Mouse (Mus musculus): Measurements from ENCODE around the gene Cog8.
"Not testable (repeated sequence)": the region's sequence is repeated elsewhere in the genome, so short reads cannot be mapped to it uniquely, and the experiment has no call there.

Cog8 gene

GRCm38 (mm10) chr8:107045478-107045877, 11.0 kb downstream of the Cog8 start:
- no peak for DNase-seq (ENCODE audit: low spot score)

- no peak for DNase-seq (ENCODE audit: low spot score)
Observed at GRCm38 (mm10) chr8:107040632-107041031, 15.9 kb downstream of the Cog8 start.

GRCm38 (mm10) chr8:107036626-107037025, 19.9 kb downstream of the Cog8 start:
- DNase-seq (ENCODE audit: low spot score) = no peak

- DNase-seq (ENCODE audit: low spot score) = no peak
Observed at GRCm38 (mm10) chr8:107035641-107036040, 20.8 kb downstream of the Cog8 start.

DNA sequence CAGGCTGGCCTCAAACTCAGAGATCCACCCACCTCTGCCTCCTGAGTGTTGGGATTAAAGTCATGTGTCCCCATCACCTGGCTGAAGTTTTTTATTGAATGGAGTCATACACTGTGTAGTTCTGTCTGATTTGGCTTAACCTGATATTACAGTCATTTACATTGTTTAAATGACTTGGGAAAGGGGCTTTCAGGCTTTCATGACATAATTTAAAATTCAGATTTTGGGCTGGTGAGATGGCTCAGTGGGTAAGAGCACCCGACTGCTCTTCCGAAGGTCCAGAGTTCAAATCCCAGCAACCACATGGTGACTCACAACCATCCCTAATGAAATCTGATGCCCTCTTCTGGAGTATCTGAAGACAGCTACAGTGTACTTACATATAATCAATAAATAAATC, 22.9 kb downstream of the Cog8 start:
- not testable (repeated sequence) for DNase-seq (ENCODE audit: low spot score)

- no peak for DNase-seq (ENCODE audit: low spot score)
Observed at GRCm38 (mm10) chr8:107031577-107032090, 24.9 kb downstream of the Cog8 start.

GRCm38 (mm10) chr8:107030650-107031576, 25.6 kb downstream of the Cog8 start, which contains the start of gene Vps4a:
TSS of gene Vps4a (plus strand) at chr8:107031222.
- DNase-seq (ENCODE audit: low spot score) = peak; percentile 98

- DNase-seq (ENCODE audit: low spot score) = no peak
Observed at GRCm38 (mm10) chr8:107030058-107030457, 26.4 kb downstream of the Cog8 start.

GRCm38 (mm10) chr8:107029310-107029709, 27.2 kb downstream of the Cog8 start:
- no peak for DNase-seq (ENCODE audit: low spot score)

DNA sequence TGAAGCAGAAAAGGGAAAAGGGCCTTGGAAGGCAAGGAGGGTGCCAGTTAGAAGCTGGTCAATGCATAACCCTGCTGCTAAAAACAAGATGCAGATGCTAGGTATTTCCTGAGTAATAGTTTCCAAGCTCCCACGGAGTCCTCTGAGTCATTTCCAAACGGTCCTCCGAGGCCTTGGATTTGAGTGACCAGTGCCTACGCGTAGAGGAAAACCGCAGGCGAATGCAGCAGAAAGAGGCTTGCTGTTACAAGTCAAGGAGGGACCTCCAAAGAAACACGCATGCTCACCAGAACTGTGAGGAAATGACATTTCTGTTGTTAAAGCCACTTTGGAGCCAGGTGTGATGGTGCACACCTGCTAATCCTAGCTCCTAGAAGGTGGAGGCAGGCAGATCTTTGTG, 33.0 kb downstream of the Cog8 start:
- no peak for DNase-seq (ENCODE audit: low spot score)

DNA sequence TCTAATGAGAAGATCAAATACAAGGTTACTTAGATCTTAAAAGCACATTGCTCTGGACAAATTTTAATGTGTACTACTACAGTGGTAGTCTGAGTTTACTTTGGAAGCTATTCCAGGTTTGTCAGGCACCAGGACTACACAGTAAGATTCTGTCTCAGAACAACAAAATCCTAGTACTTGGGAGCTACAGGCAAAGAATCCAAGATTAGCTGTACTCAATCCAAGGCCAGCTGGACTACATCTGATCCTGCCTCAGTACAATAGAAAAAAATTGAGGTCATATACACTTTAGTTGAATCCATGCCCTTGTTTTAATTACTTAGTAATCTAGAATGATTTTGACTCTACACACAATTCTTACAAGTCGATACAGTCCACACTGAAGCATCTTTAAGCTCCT, 41.6 kb downstream of the Cog8 start:
- DNase-seq (ENCODE audit: low spot score) = no peak

DNA sequence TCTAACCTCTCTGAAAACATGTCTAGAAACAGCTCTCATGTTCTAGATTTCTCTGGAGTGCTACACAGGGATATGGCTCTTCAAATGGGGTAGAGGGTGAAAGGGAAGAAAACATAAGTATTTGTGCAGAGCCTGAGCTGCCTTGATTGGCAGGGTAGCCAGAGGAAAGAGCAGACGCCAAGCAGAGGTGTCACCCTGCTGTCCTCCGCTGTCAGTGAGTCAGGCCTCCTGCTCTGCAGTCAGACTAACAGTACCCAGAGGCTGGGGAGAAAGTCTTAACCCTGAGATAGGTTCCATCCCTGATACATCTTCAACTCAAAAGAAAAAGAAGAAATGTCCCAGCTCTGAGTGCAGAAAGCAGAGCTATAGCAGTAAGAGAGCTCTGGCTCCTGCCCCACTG, 43.8 kb downstream of the Cog8 start:
- no peak for DNase-seq (ENCODE audit: low spot score)

- DNase-seq (ENCODE audit: low spot score) = no peak
Observed at GRCm38 (mm10) chr8:107007795-107008194, 48.7 kb downstream of the Cog8 start.

DNA sequence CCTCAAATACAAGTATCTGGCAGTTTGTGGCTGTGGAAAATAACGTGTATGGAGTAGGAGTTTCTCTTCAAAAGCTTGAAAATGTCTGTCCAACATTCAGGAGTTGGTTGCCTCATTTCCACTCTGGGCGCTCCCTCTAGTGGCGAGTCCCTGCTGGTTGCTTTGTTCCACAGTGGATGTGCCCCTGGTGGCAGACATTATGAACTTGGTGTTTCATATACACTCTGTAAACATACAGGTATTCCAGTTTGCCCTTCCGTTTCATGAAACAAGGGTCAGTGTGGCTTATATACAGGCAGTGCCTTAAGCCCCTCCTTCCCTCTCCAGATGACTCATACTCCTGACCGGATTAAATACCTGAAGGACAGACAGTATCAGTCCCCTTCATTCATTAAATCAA, 54.0 kb downstream of the Cog8 start:
- DNase-seq (ENCODE audit: low spot score) = peak; percentile 66

DNA sequence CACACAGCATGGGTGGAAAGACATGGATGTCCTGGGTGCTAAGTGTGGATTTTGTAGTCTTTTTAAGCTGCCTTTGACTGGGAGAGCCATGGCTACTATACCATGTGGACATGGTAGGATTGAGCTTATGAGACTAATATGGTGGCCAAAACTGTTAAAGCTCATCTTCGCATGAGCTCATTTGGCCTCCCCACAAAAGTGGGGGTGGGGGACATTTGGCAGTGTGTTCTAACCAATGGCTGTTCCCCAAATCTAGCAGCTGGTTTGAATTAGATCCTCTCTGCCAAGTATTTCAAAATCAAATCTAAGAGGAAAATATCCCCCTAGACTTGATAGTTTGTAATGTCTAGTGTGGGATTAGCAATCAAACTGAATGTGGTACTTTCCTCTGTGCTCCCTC, 57.4 kb downstream of the Cog8 start:
- no peak for DNase-seq (ENCODE audit: low spot score)

- DNase-seq (ENCODE audit: low spot score) = no peak
Observed at GRCm38 (mm10) chr8:106997416-106997815, 59.1 kb downstream of the Cog8 start.

GRCm38 (mm10) chr8:106996339-106996738, 60.1 kb downstream of the Cog8 start:
- not testable (repeated sequence) for DNase-seq (ENCODE audit: low spot score)
